Mouse (Mus musculus): ENCODE measurements around the gene Gm10330. TPM values are rescaled to one million over a fixed set of nuclear protein-coding genes. Genes with fewer than 3 reads are reported as not detected.
"Not testable (repeated sequence)": the region's sequence is repeated elsewhere in the genome, so short reads cannot be mapped to it uniquely, and the experiment has no call there.

Gene Gm10330
- total RNA-seq (2021): not detected
- long read RNA-seq: 0 reads

GRCm38 (mm10) chr12:23780165-23780564 is at the start of gene Gm10330:
Gene Gm10330, minus strand, starts transcription at chr12:23780265.
- not testable (repeated sequence) for DNase-seq (ENCODE audit: low spot score in 2 of 2)

- not testable (repeated sequence) for DNase-seq (ENCODE audit: low spot score in 2 of 2)
Measured at GRCm38 (mm10) chr12:23800776-23801175, 20.7 kb upstream of the Gm10330 start.

- peak in 1 of 2 experiments; percentile 0 for DNase-seq (ENCODE audit: low spot score in 2 of 2)
Measured at GRCm38 (mm10) chr12:23800366-23800765, 20.3 kb upstream of the Gm10330 start.
